Mouse (Mus musculus): Measurements from ENCODE around the gene Ppil1.
A peak's percentile ranks its signal among the peaks of the same experiment; 100 is the strongest.

Ppil1 gene

DNA sequence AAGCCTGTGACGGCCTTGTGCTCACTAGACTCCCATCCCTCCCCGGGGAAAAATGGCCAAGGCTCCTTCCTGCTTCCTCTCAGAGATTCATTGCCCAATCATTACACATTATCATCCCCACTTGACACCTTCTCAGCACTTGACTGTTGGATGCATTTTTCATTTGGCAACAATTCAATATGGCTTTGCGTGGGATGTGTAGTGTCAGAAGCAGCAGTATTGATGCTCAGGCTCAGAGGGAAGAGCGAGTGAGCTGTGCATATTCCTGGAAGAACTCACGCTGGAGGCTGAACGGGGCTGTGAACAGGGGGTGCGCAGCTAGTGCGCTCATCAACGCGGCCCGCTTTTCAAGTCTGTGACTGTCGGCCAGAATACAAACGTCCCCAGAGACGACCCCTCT is 13.0 kb downstream of the Ppil1 start:
- DNase-seq, result peak; percentile 35

- DNase-seq, result no peak
Measured at GRCm38 (mm10) chr17:29249512-29249911, 14.5 kb downstream of the Ppil1 start.

DNA sequence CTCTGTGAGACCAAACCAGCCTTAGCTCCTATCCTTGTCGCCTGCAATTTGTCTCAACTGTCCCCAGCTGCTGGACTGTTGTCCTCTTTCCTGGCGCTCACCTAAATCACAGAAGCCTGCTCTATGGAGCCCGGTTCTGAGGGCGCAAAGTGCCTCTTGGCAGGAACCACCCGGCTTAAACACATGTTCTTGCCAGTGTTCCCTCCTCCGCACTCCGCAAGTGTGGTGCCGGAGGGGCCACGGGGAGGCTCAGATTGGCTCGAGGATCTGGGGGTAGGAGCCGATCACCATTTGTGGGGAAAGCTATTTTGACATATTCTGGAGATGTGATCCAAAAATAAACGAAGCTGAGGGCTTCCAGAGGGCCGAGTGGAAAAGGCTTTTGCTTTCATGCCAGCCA is 16.1 kb downstream of the Ppil1 start:
- DNase-seq, result no peak

- peak; percentile 42 for DNase-seq
Measured at GRCm38 (mm10) chr17:29246602-29247001, 17.4 kb downstream of the Ppil1 start.

- peak; percentile 60 for DNase-seq
Measured at GRCm38 (mm10) chr17:29245725-29246124, 18.3 kb downstream of the Ppil1 start.

DNA sequence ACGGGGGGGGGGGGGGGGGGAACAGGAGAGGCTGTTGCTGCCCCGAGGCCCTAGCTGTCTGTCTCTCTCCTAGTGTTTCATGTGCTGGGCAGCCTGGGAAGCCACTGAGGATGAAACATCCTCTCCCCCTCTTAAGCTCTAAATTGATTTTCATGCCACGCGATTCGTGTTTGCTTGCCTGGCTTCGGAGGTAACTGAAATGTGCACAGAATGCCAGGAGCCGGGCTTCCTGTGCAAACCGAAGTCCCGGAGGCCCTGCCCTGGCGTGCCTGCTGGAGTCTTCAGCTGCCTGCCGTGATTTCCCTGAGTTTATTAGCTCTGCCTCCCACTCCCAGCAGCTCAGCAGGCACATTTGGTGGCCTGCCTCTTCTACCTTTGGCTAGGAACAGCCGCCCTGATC is 19.1 kb downstream of the Ppil1 start:
- DNase-seq, result no peak

DNA sequence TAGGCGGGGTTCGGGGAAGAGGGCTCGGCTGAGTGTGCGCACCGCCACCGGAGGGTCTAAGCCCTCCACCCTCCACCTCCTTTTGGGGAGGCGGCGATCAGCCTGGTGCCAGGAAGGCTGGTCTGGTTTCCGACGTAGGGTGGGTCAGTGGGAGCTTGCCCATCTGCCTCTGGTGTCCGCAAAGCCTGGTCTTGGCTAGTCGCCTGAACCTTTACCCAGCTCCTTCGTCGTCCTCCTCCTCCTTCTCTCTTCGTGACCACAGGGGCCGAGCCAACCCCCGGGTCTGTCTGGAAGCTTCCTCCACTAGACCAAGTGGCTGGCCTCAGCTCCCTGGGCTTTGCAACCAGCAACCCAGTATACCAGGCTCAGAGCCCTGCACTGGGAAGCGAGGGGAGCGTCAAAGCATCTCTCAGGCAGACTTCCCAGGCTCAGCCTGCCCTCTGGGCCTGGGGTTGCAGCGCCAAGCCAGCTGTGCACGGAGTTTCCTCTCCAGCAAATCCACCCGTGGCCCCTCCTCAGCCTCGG is 25.5 kb downstream of the Ppil1 start:
- no peak for DNase-seq

- DNase-seq, result peak; percentile 34
Measured at GRCm38 (mm10) chr17:29237772-29238420, 26.1 kb downstream of the Ppil1 start, which contains the start of gene Cpne5. TSS of gene Cpne5 (minus strand) at chr17:29238167.

DNA sequence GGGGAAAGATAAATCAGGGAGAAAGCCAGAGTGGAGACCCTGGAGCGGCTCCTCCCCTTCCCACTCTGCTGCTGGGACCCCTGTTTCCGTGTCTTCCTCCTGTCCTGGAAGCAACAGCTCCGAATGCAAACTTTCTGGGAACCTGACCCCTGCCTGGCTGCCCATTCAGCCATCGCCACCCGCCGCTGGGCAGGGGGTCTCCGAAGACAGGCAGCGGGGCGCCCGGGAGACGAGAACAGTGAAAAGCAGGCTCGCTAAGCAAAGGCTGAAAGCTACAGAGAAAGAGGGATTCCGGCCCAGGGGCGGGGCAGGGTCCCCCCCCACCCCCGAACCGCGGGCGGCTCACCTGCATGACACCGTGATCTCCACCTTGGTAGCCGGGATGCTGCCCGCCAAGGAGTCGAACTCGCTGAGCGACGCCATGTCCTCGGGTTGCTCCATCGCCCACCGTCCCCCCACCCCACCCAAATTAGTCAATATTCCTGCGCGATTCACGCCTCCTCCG is 26.7 kb downstream of the Ppil1 start:
- no peak for DNase-seq

- no peak for DNase-seq
Measured at GRCm38 (mm10) chr17:29236111-29236510, 27.9 kb downstream of the Ppil1 start.

DNA sequence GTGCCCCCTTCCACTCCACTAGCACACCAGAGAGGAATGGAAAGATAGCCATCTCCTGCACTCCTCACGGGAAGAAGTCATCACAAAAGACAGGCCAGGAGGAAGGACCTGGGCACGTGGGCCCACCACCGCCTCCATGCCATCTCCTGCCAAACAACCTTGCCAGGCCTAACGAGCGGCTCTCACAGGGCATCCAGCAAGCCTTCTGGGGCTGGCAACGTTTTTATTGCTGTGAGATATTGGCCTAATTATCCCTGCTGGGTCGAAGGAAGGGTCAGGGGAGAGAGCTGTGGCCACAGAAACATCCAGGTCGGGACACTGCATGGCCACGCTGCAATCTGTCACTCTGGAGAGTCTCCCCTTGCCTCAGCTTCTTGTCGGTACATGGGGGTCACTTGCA is 32.9 kb downstream of the Ppil1 start:
- no peak for DNase-seq

GRCm38 (mm10) chr17:29220631-29221030 is 43.4 kb downstream of the Ppil1 start:
- DNase-seq, result no peak

DNA sequence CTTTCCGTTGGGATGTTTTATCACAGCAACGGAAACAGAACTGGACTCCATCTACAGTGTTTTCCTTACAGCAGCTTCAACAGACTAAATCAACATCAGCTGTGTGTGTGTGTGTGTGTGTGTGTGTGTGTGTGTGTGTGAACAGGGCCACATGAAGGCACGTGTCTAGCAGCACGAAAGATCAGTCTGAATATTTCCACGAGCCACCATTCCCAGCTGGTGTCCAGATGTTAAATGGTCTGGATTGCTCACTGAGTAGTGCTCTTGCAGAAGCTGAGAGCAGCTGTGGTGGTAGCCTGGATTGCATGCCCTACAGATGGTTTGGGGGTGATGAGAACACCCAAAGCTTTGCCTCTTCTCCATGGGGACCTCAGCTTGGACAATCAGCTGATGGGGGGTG is 46.0 kb downstream of the Ppil1 start:
- DNase-seq, result no peak

DNA sequence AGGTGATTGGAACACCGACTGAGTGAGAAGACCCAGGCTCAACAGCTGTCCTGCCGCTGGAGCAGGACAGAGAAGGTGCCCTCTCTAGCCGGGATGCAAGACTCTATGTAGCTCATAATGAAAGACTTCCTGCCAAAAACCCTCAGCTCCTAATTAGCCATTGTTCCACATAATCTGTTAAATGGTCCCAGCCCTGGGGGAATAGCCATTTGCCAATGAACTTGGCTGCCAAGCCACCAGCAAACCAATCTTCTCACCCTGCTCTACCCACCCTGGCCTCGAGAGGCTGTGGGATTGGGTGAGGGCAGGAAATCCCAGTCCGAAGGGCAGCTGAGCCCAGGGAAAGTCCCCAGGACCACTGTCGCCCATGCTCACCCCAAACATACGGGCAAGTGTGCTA is 47.9 kb downstream of the Ppil1 start:
- no peak for DNase-seq

GRCm38 (mm10) chr17:29214655-29215054 is 49.3 kb downstream of the Ppil1 start:
- DNase-seq, result no peak

GRCm38 (mm10) chr17:29214193-29214456 is 49.9 kb downstream of the Ppil1 start:
- no peak for DNase-seq

DNA sequence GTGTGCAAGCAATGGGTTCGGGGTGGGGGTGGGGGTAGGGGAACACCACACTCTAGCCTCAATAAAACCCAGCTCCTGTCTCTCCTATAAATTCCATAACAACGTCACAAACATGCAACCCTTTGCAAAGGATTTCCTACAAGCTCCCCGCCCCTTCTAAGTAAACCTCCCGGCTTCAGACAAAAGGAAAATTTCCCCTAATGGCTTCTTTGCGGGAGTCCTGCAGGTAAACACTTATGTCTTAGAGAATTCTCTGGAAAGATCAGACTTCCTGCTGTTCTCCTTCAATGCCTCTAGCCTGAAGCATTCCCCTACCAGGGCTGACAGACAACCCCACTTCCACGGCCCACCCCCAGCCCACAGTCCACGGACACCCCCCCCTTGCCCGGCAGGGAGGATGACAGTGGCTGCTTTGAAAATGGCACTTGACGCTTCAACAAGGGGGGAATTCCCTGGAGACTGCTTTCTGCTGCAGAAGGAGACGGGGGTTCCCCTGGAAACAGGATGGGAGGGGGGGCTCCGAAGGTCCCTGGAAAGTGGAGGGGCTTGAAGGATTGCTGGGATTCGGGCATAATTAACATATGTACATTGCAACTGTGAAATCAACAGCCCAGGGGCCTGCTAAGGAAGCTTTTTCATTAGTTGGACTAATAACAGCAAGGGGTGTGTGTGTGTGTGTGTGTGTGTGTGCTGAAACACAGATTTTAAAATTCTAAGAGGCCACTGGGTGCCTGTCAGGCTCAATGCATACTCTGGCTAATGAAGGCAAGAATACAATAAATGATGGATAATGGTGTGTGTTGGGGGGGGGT is 50.4 kb downstream of the Ppil1 start:
- no peak for DNase-seq

- no peak for DNase-seq
Measured at GRCm38 (mm10) chr17:29211836-29212235, 52.1 kb downstream of the Ppil1 start.

- no peak for DNase-seq
Measured at GRCm38 (mm10) chr17:29210037-29210436, 53.9 kb downstream of the Ppil1 start.

GRCm38 (mm10) chr17:29206052-29206451 is 57.9 kb downstream of the Ppil1 start:
- DNase-seq, result no peak

DNA sequence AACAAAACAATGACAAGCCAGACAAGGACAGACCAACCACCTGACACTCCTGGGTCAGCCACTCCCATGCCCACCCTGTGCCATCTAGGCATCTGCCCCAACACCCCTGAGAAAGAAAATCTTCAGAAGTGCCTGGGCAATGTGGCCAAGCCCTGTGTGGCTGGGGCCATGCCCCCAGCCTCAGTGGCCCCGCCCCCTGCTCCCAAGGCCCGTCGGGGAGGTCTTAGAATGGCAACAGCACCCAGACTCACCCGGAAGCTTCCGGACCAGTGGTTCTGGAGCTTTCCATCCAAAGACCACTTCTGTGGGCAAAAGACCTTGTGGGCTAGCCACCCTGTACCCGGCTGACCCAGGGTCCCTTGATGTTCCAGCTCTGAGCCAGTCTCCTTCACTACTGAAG is 61.4 kb downstream of the Ppil1 start:
- DNase-seq, result no peak

Measured in layer of hippocampus, adult 9-11 months (tissue).